Mouse (Mus musculus) retina, embryonic 14.5 days (tissue): Measurements from ENCODE around the gene Ehf.

Experiments used
- DNase-seq: peaks from one replicate; pipeline ENCODE4 v3.0.0-alpha.2; 2015; ENCODE audit warnings: low spot score

Ehf gene

GRCm38 (mm10) chr2:103293751-103294150 is 9.3 kb downstream of the Ehf start:
- DNase-seq = no peak

DNA sequence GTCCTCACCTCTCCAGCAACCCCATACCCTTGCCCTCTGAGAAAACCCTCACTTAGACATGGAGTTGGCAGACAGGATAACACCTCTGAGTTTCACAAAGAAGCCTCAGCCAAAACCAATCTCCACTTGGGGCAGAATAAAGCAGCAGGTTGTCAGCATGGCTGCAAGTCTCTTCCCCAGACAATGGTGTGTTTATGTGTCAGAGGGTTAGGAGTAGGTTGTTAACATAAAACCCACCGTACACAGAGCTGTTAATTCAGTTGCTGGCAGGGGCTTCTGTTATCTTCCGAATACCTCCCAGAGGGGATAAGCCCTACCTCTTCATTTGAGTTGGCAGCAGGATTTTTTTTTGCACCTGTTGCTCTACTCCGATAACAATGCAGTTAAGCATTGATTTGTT is 9.9 kb downstream of the Ehf start:
- no peak for DNase-seq

- DNase-seq = no peak
Measured at GRCm38 (mm10) chr2:103290705-103291269, 12.3 kb downstream of the Ehf start.

DNA sequence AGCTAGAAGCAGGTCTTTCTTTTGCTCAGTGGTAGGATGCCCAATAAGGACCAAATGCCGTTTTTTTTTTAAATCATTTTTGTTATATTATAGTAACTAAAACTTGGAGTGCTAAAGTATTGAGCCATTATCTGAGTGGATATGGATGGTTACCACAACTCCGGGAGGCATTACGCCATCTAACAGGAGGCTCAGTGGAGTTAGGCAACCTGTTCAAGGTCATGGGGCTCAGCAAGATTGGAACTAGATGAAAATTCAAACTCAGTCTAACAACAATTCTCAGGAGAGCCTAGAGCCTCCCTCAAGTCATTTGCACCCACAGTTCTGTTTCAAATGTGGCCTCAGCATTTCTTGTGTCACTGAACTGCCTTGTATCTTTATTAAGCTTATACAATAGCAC is 12.9 kb downstream of the Ehf start:
- no peak for DNase-seq

DNA sequence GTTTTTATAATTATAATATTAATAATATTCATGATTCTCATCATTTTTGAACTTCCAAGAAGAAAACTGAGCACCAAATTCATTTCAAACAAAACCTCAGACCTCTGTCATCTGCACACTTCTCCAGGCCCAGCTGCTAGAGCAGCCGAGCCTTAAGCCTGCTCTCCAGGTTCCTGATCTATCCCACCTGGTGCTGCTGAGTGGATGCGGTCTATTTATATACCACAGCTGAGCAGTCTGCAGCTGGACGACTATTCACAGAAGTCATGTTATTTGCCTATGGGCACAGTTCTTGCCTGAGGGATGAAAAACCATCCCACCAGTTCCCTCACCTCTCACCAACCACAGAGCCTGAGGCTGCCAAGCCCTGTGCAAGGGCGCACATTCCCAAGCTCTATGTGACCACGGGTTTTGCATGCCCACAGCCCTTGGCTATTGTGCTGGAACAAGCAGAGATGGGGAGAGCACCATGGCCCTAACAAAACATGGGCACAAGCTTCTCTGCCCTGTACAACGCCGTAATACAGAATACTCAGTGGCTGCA is 13.6 kb downstream of the Ehf start:
- no peak for DNase-seq

GRCm38 (mm10) chr2:103287716-103288115 is 15.4 kb downstream of the Ehf start:
- DNase-seq = peak; percentile 65

DNA sequence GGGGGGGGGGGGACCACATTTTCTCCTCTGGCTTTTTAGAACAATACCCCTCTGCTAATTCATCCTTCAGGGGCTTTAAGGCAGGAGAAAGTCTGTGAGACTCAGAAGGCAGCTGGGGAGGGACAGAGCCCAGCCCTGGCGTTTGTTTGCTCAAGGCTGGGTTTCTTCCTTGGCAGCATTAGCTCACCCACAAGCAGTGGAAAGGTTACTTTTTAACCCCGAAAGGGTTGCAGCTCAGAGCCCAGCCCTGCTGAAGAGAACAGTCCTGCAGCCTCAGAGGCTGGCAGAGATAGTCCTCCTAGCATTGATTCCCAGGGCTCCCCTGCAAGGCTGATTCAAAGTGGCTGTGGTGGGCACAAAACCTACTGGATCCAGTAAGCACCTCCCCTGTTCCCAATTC is 17.5 kb downstream of the Ehf start:
- DNase-seq = no peak

DNA sequence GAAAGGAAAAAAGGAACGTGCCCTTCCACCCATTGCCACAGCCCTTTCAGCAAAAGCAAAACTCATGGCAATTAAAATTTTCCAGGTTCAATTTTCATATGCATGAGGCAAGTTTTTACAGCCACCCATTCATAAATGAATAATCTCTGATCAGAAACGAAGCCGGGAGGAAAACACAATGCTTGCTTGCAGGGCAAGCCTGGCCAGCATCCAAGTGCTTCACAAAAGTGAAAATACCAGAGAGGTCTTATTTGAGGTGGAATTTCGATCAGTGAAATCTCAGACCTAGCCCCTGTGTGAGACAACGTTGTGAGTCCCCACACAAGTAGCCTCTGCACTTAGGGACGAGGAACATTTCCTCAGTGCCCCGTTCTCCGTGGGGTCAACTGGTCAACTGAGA is 19.3 kb downstream of the Ehf start:
- DNase-seq = no peak

DNA sequence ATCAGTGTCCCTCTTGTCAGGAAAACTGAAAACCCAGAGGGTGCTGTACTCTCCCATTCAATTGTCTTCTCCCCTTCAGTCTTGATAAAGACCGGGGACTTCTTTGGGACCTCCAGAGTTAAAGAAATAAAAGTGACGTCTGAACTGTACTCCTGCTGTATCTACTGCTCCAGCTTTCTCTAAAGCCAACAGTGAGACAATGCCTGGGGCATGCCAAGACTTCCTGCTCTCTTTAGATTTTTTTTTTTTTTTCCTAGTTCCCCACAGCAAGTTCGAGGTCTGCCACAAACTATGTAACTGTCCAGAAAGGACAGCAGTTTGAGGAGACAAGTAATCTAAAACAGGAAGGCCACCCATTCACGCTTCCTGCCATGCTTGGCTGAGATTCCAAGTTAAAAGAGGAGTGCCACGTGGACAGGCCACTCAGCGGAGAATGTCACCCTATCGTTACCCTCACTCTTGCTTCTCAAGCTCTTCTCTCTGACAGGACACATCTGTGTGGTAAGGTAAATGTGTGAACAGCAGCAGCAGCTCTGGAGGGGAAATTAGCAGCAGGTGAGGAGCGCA is 20.8 kb downstream of the Ehf start:
- no peak for DNase-seq

DNA sequence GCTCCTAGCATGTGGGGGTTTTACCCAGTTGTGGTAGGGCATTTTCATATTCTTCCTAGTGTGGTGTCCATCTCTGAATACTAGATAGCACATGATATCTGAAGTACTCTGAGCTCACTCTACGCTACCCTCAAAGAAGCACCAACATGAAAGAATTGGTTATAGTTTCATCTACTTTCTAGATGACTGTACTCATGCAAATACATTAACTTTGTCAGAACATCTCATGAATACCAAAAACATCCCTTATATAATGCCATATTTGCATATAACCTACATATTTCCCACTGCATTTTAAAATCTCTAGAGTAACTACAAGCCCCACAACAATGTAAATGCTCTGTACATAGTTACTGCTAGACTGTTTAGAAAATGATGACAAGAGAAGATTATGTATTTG is 23.2 kb downstream of the Ehf start:
- DNase-seq = no peak

- DNase-seq = no peak
Measured at GRCm38 (mm10) chr2:103278476-103278875, 24.6 kb downstream of the Ehf start.

GRCm38 (mm10) chr2:103277794-103278193 is 25.3 kb downstream of the Ehf start:
- DNase-seq = no peak

- DNase-seq = no peak
Measured at GRCm38 (mm10) chr2:103275316-103275960, 27.6 kb downstream of the Ehf start.

GRCm38 (mm10) chr2:103274803-103275202 is 28.3 kb downstream of the Ehf start:
- DNase-seq = no peak

DNA sequence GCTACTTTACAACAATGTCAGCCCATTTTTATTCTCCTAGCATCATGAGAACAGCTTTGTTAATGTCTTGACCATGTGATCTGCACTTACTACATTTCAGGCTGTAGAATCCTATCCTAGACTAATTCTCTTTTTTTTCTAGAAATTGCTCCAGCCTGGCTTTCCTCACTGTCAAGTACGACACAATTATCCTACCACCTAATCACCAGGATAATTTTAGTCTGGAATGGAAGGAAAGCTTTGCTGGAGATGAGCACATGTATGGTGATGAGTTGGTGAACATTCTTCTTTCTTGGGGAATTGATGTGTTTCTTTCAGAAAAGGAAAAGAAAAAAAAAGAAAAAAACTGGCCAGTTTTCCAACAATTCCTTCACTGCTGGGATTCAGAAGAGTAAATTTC is 28.8 kb downstream of the Ehf start:
- no peak for DNase-seq

DNA sequence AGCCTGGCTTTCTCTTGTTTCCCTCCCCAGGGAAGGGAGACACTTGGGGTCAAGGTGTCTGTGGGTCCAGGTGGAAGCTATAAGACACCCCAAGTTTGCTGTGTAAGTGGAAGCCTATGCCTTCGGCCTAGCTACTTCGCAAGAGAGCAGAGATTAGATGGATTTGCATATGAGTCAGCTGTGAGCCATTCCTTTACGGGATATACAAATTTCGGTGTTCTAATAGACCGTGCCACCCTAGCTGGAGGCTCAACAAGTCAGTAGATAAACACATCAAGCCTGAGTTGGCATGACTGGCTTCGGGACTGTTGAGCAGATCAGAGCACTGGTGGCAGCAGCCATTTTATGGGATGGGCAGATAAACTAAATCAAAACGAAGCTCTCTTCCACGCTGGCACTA is 31.6 kb downstream of the Ehf start:
- no peak for DNase-seq

DNA sequence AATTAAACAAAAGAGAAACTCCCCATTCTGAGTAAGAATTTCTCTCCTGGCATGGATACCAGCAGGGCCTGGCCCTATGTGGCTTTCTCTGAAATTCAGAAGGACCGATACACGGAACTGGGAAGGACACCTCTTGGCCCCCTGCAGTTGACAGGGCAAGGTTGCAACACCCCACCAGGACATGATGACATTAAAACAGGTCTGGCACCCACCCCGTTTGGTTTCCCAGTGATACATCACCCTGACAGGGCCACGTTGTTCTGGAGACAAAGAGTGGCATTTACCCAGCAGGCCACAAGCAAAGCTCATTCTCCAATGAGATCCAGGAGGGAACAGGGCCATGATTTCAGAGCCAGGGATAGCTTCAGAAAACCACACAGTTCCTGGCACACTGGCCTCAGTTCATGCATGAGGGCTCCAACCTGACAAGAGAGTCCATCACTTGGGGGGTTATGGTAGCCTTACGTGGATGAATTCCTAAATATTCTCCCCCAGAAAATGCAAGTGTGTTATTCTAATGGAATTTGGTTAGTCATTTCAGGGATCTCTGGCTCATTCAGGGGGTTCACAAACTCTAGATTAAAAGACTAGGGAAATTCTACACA is 32.4 kb downstream of the Ehf start:
- no peak for DNase-seq

- no peak for DNase-seq
Measured at GRCm38 (mm10) chr2:103239086-103239485, 64.0 kb downstream of the Ehf start.

GRCm38 (mm10) chr2:103226781-103227180 is 76.3 kb downstream of the Ehf start:
- DNase-seq = no peak

DNA sequence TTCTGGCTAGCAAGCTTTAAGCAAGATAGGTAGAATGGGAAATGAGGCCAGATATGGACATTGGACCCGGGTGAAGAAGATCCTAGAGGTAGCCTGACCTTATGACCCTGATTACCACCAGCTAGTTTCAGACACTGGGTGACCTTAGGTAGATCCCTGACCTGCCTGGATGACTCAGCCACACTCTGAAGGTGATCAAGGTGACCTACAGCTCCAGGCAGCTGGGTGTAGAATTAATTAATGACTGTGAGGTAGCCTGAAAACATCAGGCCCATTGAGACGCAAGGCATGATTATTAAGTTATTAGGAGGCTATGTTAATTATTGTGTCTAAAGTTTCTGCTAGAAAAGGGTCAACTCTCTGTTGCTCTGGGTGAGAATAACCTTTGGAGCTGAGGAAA is 82.2 kb downstream of the Ehf start:
- no peak for DNase-seq

DNA sequence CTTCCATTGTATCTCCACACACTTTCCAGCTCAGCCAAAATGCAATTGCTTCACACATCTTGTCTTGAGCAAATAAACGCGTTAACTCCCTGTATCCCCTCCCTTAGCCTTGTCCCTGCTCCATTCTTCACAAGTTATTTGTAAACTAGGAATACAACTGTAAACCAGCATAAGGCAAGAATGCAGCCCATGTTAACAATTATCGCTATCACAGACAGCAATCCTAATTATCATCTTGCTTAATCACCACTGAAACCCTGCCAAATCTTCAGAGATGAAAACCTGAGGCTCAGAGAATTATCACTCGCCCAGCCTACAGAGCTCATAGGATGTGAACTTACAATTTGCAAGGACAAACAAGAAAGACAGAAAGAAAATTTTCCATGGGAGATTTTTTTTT is 84.8 kb downstream of the Ehf start:
- DNase-seq = no peak

DNA sequence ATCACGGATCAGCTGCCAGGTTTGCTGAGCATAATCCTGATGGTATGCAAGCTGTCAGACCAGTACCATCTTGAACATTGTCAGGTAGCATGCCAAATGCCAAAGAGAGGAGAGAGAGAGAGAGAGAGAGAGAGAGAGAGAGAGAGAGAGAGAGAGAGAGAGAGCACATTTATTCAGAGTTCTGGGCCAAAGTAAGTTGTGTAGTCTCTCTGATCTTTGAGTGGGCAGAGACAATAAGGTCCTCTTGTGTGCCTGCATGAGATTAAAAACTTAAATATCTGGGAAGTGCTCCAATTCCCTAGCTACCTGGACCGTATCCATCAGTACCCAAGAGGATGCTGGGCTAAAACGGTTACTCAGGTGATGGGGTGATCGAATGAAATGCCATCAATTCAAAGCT is 87.3 kb downstream of the Ehf start:
- DNase-seq = no peak

DNA sequence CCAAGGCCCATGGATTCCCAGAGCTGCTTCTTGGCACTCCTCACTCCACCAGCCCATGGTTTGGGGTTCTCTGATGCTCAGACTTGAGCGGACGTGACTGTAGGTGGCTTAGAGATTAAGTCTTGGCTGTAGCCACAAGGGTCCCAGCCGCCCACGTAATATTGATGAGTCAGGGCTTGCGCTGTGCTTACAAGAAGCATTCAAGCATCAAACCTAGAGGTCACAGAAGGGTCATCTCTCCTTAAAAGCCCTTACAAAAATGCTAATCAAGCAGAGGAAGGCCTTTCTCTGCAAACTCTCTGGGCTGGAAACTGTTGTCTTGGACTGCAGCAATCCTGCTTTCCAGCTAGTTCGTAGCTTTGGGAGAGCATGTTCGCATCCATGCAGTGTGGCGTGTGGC is 88.2 kb downstream of the Ehf start:
- peak; percentile 59 for DNase-seq
